Mouse (Mus musculus): ENCODE data around the gene Krt8. TPM values are rescaled to one million over a fixed set of nuclear protein-coding genes. Genes with fewer than 3 reads are reported as not detected.

Gene Krt8
- polyA plus RNA-seq, 1 experiment from 2014 or later: 6.8 TPM

DNA sequence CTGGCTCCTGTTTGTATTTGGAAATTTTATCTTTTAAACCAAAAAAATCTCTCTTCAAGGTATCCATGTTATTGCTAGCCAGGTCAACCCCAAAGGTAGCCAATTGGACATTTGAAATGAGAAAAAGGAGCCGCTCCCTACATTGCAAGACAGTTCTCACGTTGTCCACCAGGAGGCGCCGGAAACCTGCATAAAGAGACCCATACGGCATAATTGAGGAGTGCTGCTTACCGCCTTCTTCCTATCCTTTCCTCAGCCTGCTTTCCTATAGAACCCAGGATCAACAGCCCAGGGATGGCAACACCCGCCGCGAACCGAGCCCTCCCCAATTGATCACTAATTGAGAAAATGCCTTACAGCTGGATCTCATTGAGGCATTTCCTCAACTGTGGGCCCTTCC is 16.2 kb downstream of the Krt8 start:
- H3K4me3 ChIP-seq: no peak overlapping the region
- H3K36me3 ChIP-seq: no peaks in the 10 kb centered on the region
- H3K4me1 ChIP-seq: peaks cover 6% of the 10 kb centered on the region; the same call in 1 of the 2 replicates
- H3K4me2 ChIP-seq (replicated peaks): no peak overlapping the region
- no peaks in the 10 kb centered on the region for H3K9me3 ChIP-seq
- WGBS: under 1% methylated on average over 10 of the region's 10 CpGs
- H3K27ac ChIP-seq: no peak overlapping the region
- peaks cover 13% of the 10 kb centered on the region; the same call in 1 of the 2 replicates for H3K27me3 ChIP-seq (replicated peaks)
- ATAC-seq (ENCODE audit: low FRiP score, low read depth): no peak
- H3K9ac ChIP-seq: no peak overlapping the region

DNA sequence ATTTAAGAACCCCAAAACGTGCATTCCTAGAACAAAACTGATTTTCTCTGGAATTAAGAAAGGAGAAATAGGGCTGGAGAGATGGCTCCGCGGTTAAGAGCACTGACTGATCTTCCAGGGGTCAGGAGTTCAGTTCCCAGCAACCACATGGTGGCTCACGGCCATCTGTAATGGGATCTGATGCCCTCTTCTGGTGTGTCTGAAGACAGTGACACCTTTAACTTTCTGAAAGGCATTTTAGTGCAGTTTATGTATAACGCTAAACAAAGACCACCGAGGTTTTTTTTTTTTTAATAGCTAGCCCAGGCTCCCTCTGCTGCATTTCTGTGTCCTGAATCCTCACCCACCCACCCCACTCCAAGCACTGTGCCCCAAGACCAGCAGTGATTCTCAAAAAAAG is 19.5 kb downstream of the Krt8 start:
- Histone ChIP-seq H3K4me1 (peaks cover 6% of the 10 kb centered on the region; the same call in 1 of the 2 replicates), H3K4me2 (replicated peaks) (peak overlapping the region; percentile 54), H3K9ac (0 out of 2 replicates have a peak overlapping the region, but pooled peaks have one; percentile 33), H3K36me3 (no peaks in the 10 kb centered on the region), H3K9me3 (no peaks in the 10 kb centered on the region), H3K27me3 (replicated peaks) (no peaks in the 10 kb centered on the region), H3K4me3 (no peak overlapping the region), H3K27ac (no peak overlapping the region)
- no peak for ATAC-seq (ENCODE audit: low FRiP score, low read depth)
- WGBS: 17% methylated on average over 6 of the region's 6 CpGs

DNA sequence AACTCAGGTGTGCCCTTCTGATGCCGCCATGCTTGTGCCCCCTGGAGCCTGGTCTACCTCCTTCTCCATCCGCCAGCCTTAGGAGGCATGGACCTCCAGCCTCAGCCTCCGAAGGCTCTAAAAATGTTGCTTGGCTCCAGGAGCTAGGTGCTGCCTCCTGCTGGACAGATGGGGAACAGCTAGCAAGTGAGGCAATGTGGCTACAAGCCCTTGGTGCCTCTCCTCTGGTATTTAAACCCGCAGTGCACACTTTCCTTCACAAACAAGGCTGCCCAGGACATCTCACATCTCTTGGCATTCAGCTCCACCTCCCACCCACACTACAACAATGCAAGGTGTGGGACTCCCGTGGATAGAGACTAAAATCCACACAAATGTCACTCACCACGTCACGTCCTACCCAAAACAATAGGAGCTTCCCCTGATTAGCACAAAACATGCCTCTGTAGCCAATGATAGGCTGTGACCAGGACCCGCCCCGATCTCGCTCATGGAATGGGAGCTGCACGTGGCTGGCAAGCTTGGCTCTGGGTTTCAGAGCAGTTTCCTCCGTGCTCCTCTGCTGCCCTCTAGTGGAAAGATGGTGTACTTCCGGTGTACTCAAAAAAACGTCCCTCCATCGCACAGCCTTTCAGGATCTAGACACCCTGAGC is 20.2 kb downstream of the Krt8 start:
- Histone ChIP-seq H3K9me3 (no peaks in the 10 kb centered on the region), H3K27me3 (replicated peaks) (no peaks in the 10 kb centered on the region), H3K4me1 (peaks cover 6% of the 10 kb centered on the region; the same call in 1 of the 2 replicates), H3K4me2 (replicated peaks) (peak overlapping the region; percentile 54), H3K27ac (no peak overlapping the region; the same call in 1 of the 2 replicates), H3K4me3 (peak overlapping the region; percentile 15; the same call in 1 of the 2 replicates), H3K9ac (0 out of 2 replicates have a peak overlapping the region, but pooled peaks have one; percentile 33), H3K36me3 (no peaks in the 10 kb centered on the region)
- WGBS: 4% methylated on average over 15 of the region's 15 CpGs
- peak; percentile 96 for ATAC-seq (ENCODE audit: low FRiP score, low read depth)

- H3K9ac ChIP-seq: 0 out of 2 replicates have a peak overlapping the region, but pooled peaks have one; percentile 13
Measured at GRCm38 (mm10) chr15:101983315-101983948, 20.9 kb downstream of the Krt8 start.

DNA sequence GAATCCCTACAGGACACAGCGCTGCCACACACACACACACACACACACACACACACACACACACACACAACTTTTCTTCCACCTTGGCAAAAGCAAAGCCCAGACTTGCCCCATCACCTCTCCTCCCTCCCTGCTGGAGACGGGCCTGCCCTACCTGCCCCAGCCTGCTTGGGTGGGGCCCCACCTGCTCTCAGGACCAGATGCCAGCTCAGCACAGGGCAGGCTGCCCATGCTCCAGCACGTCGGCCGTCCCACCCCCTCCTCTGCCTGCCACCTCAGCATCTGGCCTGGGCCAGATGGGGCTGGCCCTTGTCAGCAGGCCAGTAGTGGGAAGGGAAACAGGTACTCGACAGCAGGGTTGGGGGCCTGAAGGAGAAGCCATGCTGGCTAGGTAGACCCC is 23.4 kb downstream of the Krt8 start:
- Histone ChIP-seq H3K27ac (no peak overlapping the region), H3K4me2 (replicated peaks) (no peak overlapping the region), H3K36me3 (no peaks in the 10 kb centered on the region), H3K4me3 (no peak overlapping the region), H3K9ac (no peak overlapping the region), H3K27me3 (replicated peaks) (0 out of 2 replicates have a peak, but pooled peaks cover under 1% of the 10 kb centered on the region), H3K4me1 (peaks cover 26% of the 10 kb centered on the region), H3K9me3 (no peaks in the 10 kb centered on the region)
- ATAC-seq (ENCODE audit: low FRiP score, low read depth): no peak
- 65% methylated on average over 6 of the region's 6 CpGs for WGBS

More at GRCm38 (mm10) chr15:101983315-101983948, 20.9 kb downstream of the Krt8 start:
- no peaks in the 10 kb centered on the region for H3K27me3 ChIP-seq (replicated peaks)
- ATAC-seq (ENCODE audit: low FRiP score, low read depth): no peak
- H3K36me3 ChIP-seq: no peaks in the 10 kb centered on the region
- H3K9me3 ChIP-seq: no peaks in the 10 kb centered on the region
- H3K4me1 ChIP-seq: peaks cover 6% of the 10 kb centered on the region; the same call in 1 of the 2 replicates
- peak overlapping the region; percentile 15; the same call in 1 of the 2 replicates for H3K4me3 ChIP-seq
- 77% methylated on average over 13 of the region's 13 CpGs for WGBS
- H3K4me2 ChIP-seq (replicated peaks): peak overlapping the region; percentile 54
- H3K27ac ChIP-seq: no peak overlapping the region; the same call in 1 of the 2 replicates

DNA sequence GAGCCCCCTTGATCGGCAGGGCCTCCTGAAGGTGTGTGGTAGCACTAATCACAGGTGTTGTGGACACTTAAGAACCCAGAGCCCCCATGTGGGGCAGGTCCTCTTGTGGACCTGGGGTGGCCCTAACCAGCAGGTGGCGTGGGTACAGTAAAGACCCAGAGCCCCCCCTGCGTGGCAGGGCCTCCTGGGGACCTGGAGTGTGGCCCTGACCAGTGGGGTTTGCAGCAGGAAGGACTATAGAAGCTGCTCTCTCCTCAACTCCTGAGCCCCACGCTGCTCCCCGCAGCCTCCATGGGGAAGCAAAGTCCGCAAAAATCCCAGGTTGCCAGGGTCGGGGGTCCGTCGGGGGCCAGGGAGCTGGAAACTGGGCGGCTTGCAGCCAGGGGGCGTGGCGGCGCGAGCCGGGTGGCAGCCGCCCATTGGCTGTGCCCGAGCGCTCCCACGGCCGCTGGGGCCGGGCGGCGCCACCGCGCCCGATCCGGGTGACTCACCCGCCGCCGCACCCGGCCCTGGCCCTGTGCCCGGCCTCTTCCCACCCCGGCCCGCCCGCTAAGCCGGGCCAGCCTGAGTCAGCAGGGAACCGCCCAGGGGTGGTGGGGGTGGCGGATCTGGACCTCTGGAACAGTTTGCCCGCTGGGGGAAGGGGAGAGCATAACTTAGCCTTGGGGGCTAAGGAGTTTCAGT is 27.1 kb downstream of the Krt8 start:
- peaks cover 5% of the 10 kb centered on the region for H3K27me3 ChIP-seq (replicated peaks)
- peak overlapping the region; percentile 79 for H3K4me2 ChIP-seq (replicated peaks)
- H3K4me3 ChIP-seq: peak overlapping the region; percentile 33
- H3K36me3 ChIP-seq: no peaks in the 10 kb centered on the region
- 2% methylated on average over 38 of the region's 39 CpGs for WGBS
- peak; percentile 79 for ATAC-seq (ENCODE audit: low FRiP score, low read depth)
- no peaks in the 10 kb centered on the region for H3K9me3 ChIP-seq
- H3K27ac ChIP-seq: no peak overlapping the region
- H3K4me1 ChIP-seq: peaks cover 27% of the 10 kb centered on the region
- H3K9ac ChIP-seq: peak overlapping the region; percentile 62

DNA sequence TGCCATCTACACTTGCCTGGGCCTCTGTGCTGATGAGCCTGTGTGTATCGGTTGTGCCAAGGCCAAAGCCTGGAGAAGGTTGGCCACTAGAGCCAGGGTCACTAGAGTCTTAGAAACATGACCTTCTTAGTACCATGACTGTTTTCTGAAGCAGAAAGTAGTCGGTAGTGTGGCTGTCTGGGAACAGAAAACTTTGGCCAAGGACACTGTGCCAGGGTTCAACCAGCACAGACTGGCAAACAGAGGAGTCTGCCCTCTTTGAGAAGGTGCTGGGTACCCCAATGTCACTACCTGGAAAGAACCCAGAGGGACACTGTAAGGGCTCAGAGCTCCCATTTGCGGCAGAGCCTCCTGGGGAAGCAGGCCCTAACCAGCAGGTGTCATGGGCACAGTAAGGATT is 27.6 kb downstream of the Krt8 start:
- Histone ChIP-seq H3K4me2 (replicated peaks) (peak overlapping the region; percentile 79), H3K4me1 (peaks cover 27% of the 10 kb centered on the region), H3K27me3 (replicated peaks) (peaks cover 5% of the 10 kb centered on the region), H3K4me3 (no peak overlapping the region; the same call in 1 of the 2 replicates), H3K9ac (peak overlapping the region; percentile 62; the same call in 1 of the 2 replicates), H3K27ac (no peak overlapping the region), H3K9me3 (no peaks in the 10 kb centered on the region), H3K36me3 (no peaks in the 10 kb centered on the region)
- no peak for ATAC-seq (ENCODE audit: low FRiP score, low read depth)
- WGBS: 57% methylated on average over 3 of the region's 3 CpGs

DNA sequence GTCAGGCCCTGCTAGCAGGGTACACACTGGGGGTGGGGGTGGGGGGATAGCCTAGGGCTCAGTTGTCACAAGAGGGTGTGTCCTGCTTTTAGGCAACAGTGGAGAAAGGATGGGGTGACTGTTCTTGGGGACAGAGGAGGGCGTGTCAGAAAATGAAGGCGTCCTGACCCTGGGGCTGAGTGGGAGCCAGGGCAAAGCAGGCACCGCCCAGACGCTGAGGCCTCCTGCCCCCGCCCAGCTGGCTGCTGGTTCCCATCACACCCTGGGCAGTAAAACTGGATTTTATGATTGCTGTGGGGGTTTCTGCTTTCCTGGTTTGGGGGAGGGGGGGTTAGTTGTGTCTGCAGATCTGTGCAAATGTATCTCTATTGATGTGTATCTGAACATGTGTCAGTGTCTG is 28.3 kb downstream of the Krt8 start:
- Histone ChIP-seq H3K36me3 (no peaks in the 10 kb centered on the region), H3K27me3 (replicated peaks) (peaks cover 5% of the 10 kb centered on the region), H3K4me3 (no peak overlapping the region), H3K9ac (no peak overlapping the region), H3K4me2 (replicated peaks) (no peak overlapping the region), H3K27ac (no peak overlapping the region), H3K4me1 (peaks cover 27% of the 10 kb centered on the region), H3K9me3 (no peaks in the 10 kb centered on the region)
- 32% methylated on average over 5 of the region's 5 CpGs for WGBS
- ATAC-seq (ENCODE audit: low FRiP score, low read depth): no peak

GRCm38 (mm10) chr15:101974083-101974845 is 30.0 kb downstream of the Krt8 start:
- Histone ChIP-seq H3K36me3 (no peaks in the 10 kb centered on the region), H3K9ac (no peak overlapping the region), H3K4me2 (replicated peaks) (no peak overlapping the region), H3K27ac (no peak overlapping the region), H3K4me1 (peaks cover 27% of the 10 kb centered on the region), H3K9me3 (no peaks in the 10 kb centered on the region), H3K27me3 (replicated peaks) (peaks cover 5% of the 10 kb centered on the region), H3K4me3 (no peak overlapping the region)
- WGBS: 67% methylated on average over 16 of the region's 16 CpGs
- ATAC-seq (ENCODE audit: low FRiP score, low read depth): no peak

- H3K27ac ChIP-seq: no peak overlapping the region
- H3K4me1 ChIP-seq: peaks cover 27% of the 10 kb centered on the region
- H3K4me3 ChIP-seq: no peak overlapping the region
- H3K4me2 ChIP-seq (replicated peaks): peak overlapping the region; percentile 28
- H3K9ac ChIP-seq: no peak overlapping the region
- peak; percentile 38; the same call in 1 of the 2 replicates for ATAC-seq (ENCODE audit: low FRiP score, low read depth)
- no peaks in the 10 kb centered on the region for H3K9me3 ChIP-seq
- H3K27me3 ChIP-seq (replicated peaks): peaks cover 5% of the 10 kb centered on the region
- no peaks in the 10 kb centered on the region for H3K36me3 ChIP-seq
- WGBS: 10% methylated on average over 15 of the region's 15 CpGs
Measured at GRCm38 (mm10) chr15:101973414-101974077, 30.7 kb downstream of the Krt8 start.

- H3K9ac ChIP-seq: no peak overlapping the region
- H3K27ac ChIP-seq: no peak overlapping the region
- peaks cover 2% of the 10 kb centered on the region for H3K27me3 ChIP-seq (replicated peaks)
- no peaks in the 10 kb centered on the region for H3K36me3 ChIP-seq
- 8% methylated on average over 3 of the region's 6 CpGs for WGBS
- no peaks in the 10 kb centered on the region for H3K9me3 ChIP-seq
- H3K4me1 ChIP-seq: 0 out of 2 replicates have a peak, but pooled peaks cover 4% of the 10 kb centered on the region
- H3K4me3 ChIP-seq: no peak overlapping the region
- no peak for ATAC-seq (ENCODE audit: low FRiP score, low read depth)
- no peak overlapping the region for H3K4me2 ChIP-seq (replicated peaks)
Measured at GRCm38 (mm10) chr15:101970536-101970935, 33.7 kb downstream of the Krt8 start.

Measured in neural tube, embryonic 12.5 days (tissue).